Mouse (Mus musculus): Measurements from ENCODE around the gene Timp4. TPM values are rescaled to one million over a fixed set of nuclear protein-coding genes. Genes with fewer than 3 reads are reported as not detected.

Gene Timp4
- not detected in 2 replicates for polyA plus RNA-seq (2012; ENCODE audit: low replicate concordance)

DNA sequence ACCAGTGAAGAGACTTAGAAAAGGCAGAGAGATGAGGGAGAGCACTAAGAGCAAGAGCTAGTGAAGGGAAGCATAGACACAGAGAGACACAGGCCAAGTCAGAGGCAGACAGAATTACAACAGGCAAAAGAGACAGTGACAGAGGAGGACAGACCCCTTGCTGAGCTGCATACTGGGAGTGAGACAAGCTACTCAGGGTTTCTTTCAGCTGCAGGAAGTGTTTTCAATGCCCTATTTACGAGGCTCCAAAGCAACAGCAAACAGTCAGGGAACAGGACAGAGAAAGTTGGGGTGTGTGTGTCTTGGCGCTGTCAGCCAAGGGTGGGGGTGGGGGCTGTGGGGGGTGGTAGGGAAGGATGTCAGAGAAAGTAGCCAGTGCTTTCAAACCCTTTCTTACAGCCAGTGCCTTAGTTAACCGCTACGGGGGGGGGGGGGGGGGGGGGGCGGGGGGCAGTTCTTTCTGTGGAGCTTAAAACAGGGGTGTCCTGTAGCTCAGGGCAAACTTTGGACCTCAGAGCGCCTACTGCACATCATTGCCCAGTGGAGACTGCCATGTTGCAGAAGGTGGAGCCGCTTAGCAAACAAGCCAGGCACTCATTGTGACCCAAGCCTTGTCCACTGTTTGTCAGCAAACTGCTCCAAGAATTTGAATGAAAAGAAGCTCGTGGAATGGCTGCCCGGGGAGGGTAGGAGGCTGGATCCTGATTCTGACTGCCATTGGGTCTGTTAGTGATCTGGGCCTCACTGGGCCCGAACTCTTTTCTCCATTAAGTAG lies at the start of gene Timp4:
Gene Timp4, minus strand, starts transcription at position 107 of the 775 bp plus-strand sequence.

GRCm38 (mm10) chr6:115227043-115227442 lies 25.0 kb downstream of the Timp4 start, which contains the start of gene Gm17482:
Gene Gm17482 (plus strand): TSS chr6:115227343.

Other genes starting within 250 kb of the Timp4 start
- gene Tamm41, start 214.3 kb downstream of the Timp4 start, polyA plus RNA-seq (2012; ENCODE audit: low replicate concordance) = 45.1 and 45.3 TPM in 2 replicates
- gene Syn2, start 117.3 kb downstream of the Timp4 start, polyA plus RNA-seq (2012; ENCODE audit: low replicate concordance) = not detected in 2 replicates
- not detected in 2 replicates for gene Gm17482, start 24.9 kb downstream of the Timp4 start, polyA plus RNA-seq (2012; ENCODE audit: low replicate concordance)
- 0.50 and 1.1 TPM in 2 replicates for gene Pparg, start 108.7 kb upstream of the Timp4 start, polyA plus RNA-seq (2012; ENCODE audit: low replicate concordance)